Mouse (Mus musculus) MEL (cell line): Measurements from ENCODE around the gene Ksr1. TPM values are rescaled to one million over a fixed set of nuclear protein-coding genes. Genes with fewer than 3 reads are reported as not detected.
A peak's percentile ranks its signal among the peaks of the same experiment; 100 is the strongest.

ENCODE experiments used
- DNase-seq: peaks from one replicate; pipeline ENCODE4 v3.0.0; 2011; ENCODE audit warnings: low read depth, low spot score
- H3K27ac ChIP-seq: 2 replicates; pipeline ENCODE4 v1.5.1; 2012; ENCODE audit warnings: low read depth, mild to moderate bottlenecking, control low read depth, low read length, moderate library complexity; ENCODE audit not compliant: control insufficient read depth
- H3K27me3 ChIP-seq, 2 experiments: fragments of 150-350 bp in 1 of 2; sonication (generic) in 1 of 2; 2 replicates each; pipeline ENCODE4 v1.6.1; 2012; ENCODE audit warnings: low read length in 2 of 2, mild to moderate bottlenecking in 2 of 2, improper control_type of control experiment in 1 of 2, moderate library complexity in 1 of 2; ENCODE audit not compliant: insufficient read depth in 2 of 2, control insufficient read depth in 1 of 2
- H3K36me3 ChIP-seq, 2 experiments: 2 replicates each; pipeline ENCODE4 v1.6.1; 2012 to 2014; ENCODE audit warnings: low read length in 2 of 2, improper control_type of control experiment in 1 of 2, inconsistent platforms in 1 of 2, mild to moderate bottlenecking in 1 of 2; ENCODE audit not compliant: insufficient read depth in 2 of 2, control insufficient read depth in 1 of 2
- H3K4me1 ChIP-seq, 2 experiments: fragments of 150-350 bp in 1 of 2; sonication (generic) in 1 of 2; 2 replicates each; pipeline ENCODE4 v1.6.1; 2012; ENCODE audit warnings: low read length in 2 of 2, improper control_type of control experiment in 1 of 2, mild to moderate bottlenecking in 1 of 2; ENCODE audit not compliant: insufficient read depth in 2 of 2, control insufficient read depth in 1 of 2
- H3K4me3 ChIP-seq, 2 experiments: fragments of 150-350 bp in 1 of 2; sonication (generic) in 1 of 2; 2 replicates each; pipeline ENCODE4 v1.5.1; 2012; ENCODE audit warnings: low read depth in 2 of 2, low read length in 2 of 2, mild to moderate bottlenecking in 2 of 2, moderate library complexity in 2 of 2, control low read depth in 1 of 2, improper control_type of control experiment in 1 of 2; ENCODE audit not compliant: control insufficient read depth in 1 of 2, insufficient read depth in 1 of 2
- H3K79me2 ChIP-seq: 2 replicates; pipeline ENCODE4 v1.6.1; 2012; ENCODE audit warnings: mild to moderate bottlenecking, low read length, moderate library complexity; ENCODE audit not compliant: control insufficient read depth, poor library complexity, insufficient read depth
- H3K9ac ChIP-seq: 2 replicates; pipeline ENCODE4 v1.6.1; 2012; ENCODE audit warnings: low read depth, mild to moderate bottlenecking, control low read depth, low read length, moderate library complexity; ENCODE audit not compliant: control insufficient read depth, poor library complexity, severe bottlenecking
- H3K9me3 ChIP-seq: fragments of 150-350 bp; sonication (generic); replicated peaks from 2 replicates; pipeline ENCODE4 v1.6.1; 2012; ENCODE audit warnings: mild to moderate bottlenecking, low read length, improper control_type of control experiment, moderate library complexity; ENCODE audit not compliant: insufficient read depth
- BHLHE40 ChIP-seq: IDR thresholded peaks from 2 replicates; pipeline ENCODE4 v1.6.1; 2012; ENCODE audit warnings: low read depth, mild to moderate bottlenecking, inconsistent platforms, low read length, improper control_type of control experiment, borderline replicate concordance
- CHD1 ChIP-seq: IDR thresholded peaks from 2 replicates; pipeline ENCODE4 v1.6.1; 2012; ENCODE audit warnings: low read depth, mild to moderate bottlenecking, inconsistent platforms, low read length, improper control_type of control experiment
- E2F4 ChIP-seq: IDR thresholded peaks from 2 replicates; pipeline ENCODE4 v1.6.1; 2011; ENCODE audit warnings: low read depth, low read length, improper control_type of control experiment, borderline replicate concordance
- EP300 ChIP-seq, 2 experiments: IDR thresholded peaks; 2 replicates each; pipeline ENCODE4 v1.6.1; 2011; ENCODE audit warnings: improper control_type of control experiment in 2 of 2, low read length in 2 of 2, low read depth in 1 of 2, mild to moderate bottlenecking in 1 of 2
- HCFC1 ChIP-seq: IDR thresholded peaks from 2 replicates; pipeline ENCODE4 v1.6.1; 2012; ENCODE audit warnings: low read depth, mild to moderate bottlenecking, inconsistent platforms, low read length, improper control_type of control experiment, moderate library complexity
- MAX ChIP-seq: IDR thresholded peaks from 2 replicates; pipeline ENCODE4 v1.6.1; 2011; ENCODE audit warnings: low read length, improper control_type of control experiment
- MAZ ChIP-seq: IDR thresholded peaks from 2 replicates; pipeline ENCODE4 v1.6.1; 2012; ENCODE audit warnings: low read depth, mild to moderate bottlenecking, inconsistent platforms, low read length, improper control_type of control experiment
- MEF2A ChIP-seq: IDR thresholded peaks from 2 replicates; pipeline ENCODE4 v1.6.1; 2014; ENCODE audit warnings: low read depth, mild to moderate bottlenecking, inconsistent platforms, low read length, improper control_type of control experiment; ENCODE audit not compliant: poor library complexity, insufficient replicate concordance, severe bottlenecking; ENCODE audit errors: extremely low read depth
- MXI1 ChIP-seq: IDR thresholded peaks from 2 replicates; pipeline ENCODE4 v1.6.1; 2011; ENCODE audit warnings: mild to moderate bottlenecking, low read depth, low read length, improper control_type of control experiment
- POLR2AphosphoS5 ChIP-seq: IDR thresholded peaks from 2 replicates; pipeline ENCODE4 v1.6.1; 2012; ENCODE audit warnings: low read depth, borderline replicate concordance, mild to moderate bottlenecking, inconsistent platforms, low read length, moderate library complexity, mixed read lengths
- SIN3A ChIP-seq: IDR thresholded peaks from 2 replicates; pipeline ENCODE4 v1.6.1; 2012; ENCODE audit warnings: low read length, improper control_type of control experiment, inconsistent platforms
- TAL1 ChIP-seq: IDR thresholded peaks from 2 replicates; pipeline ENCODE4 v1.6.1; 2012; ENCODE audit warnings: mild to moderate bottlenecking, inconsistent platforms, low read length, moderate library complexity, mixed read lengths
- TBP ChIP-seq: IDR thresholded peaks from 2 replicates; pipeline ENCODE4 v1.8.0; 2011; ENCODE audit warnings: low read depth, low read length, improper control_type of control experiment
- TCF12 ChIP-seq: IDR thresholded peaks from 2 replicates; pipeline ENCODE4 v1.6.1; 2014; ENCODE audit warnings: low read depth, mild to moderate bottlenecking, inconsistent platforms, low read length, improper control_type of control experiment, moderate library complexity
- UBTF ChIP-seq: IDR thresholded peaks from 2 replicates; pipeline ENCODE4 v1.6.1; 2012; ENCODE audit warnings: low read depth, mild to moderate bottlenecking, inconsistent platforms, low read length, improper control_type of control experiment, moderate library complexity, borderline replicate concordance; ENCODE audit not compliant: insufficient read depth
- USF1 ChIP-seq: IDR thresholded peaks from 2 replicates; pipeline ENCODE4 v1.6.1; 2014; ENCODE audit warnings: low read depth, mild to moderate bottlenecking, inconsistent platforms, low read length, improper control_type of control experiment, moderate library complexity
- polyA plus RNA-seq, 2 experiments: library from polyadenylated mRNA; stranded (reverse) in 1 of 2; unstranded in 1 of 2; fragments of >175 nt in 1 of 2; fragments of >200 nt in 1 of 2; gene quantifications; 2 replicates each; pipeline versions ENCODE4 v1.2.1 to v1.2.4; 2012; ENCODE audit warnings: low replicate concordance in 2 of 2, low read depth in 1 of 2; ENCODE audit not compliant: insufficient read length in 2 of 2, insufficient read depth in 1 of 2, missing spikeins in 1 of 2
- total RNA-seq: library from RNA; depleted of rRNA; stranded (reverse); fragments of 300-350 nt; gene quantifications from 2 replicates; pipeline ENCODE4 v1.2.3, GENCODE M21; 2012

Gene Ksr1
- total and polyA plus RNA-seq, 3 experiments, result 9.7 to 18.4 TPM; not detected in 1

GRCm38 (mm10) chr11:79152696-79153095, 6.5 kb upstream of the Ksr1 start:
- Histone ChIP-seq H3K4me3 (no peak overlapping the region), H3K9me3 (no peaks in the 10 kb centered on the region), H3K27me3 (no peaks in the 10 kb centered on the region), H3K9ac (no peak overlapping the region), H3K4me1 (peaks cover 0 to 16% of the 10 kb centered on the region in 2 experiments; a peak in 2 of 4 replicates), H3K27ac (no peak overlapping the region), H3K36me3 (peaks cover 0 to 3% of the 10 kb centered on the region in 2 experiments; a peak in 2 of 4 replicates), H3K79me2 (no peaks in the 10 kb centered on the region)
- peak; percentile 82 for DNase-seq
- TF ChIP-seq MAX, result peak; percentile 28; the same call in 1 of the 2 replicates
- no peak for TF ChIP-seq BHLHE40
- 0 out of 2 replicates have a peak, but pooled peaks have one; percentile 32 for TF ChIP-seq SIN3A
- TF ChIP-seq TCF12, result peak; percentile 47; the same call in 1 of the 2 replicates
- no peak for TF ChIP-seq HCFC1
- 0 out of 2 replicates have a peak, but pooled peaks have one; percentile 23 for TF ChIP-seq TBP
- peak; percentile 29 for TF ChIP-seq MXI1
- peak in 1 of 2 experiments; percentile 46; a peak in 1 of 4 replicates for TF ChIP-seq EP300 (IDR thresholded peaks at IDR 0.05; ENCODE audit: low read depth in 1 of 2, low read length in 2 of 2)
- TF ChIP-seq TAL1, result 0 out of 2 replicates have a peak, but pooled peaks have one; percentile 12

DNA sequence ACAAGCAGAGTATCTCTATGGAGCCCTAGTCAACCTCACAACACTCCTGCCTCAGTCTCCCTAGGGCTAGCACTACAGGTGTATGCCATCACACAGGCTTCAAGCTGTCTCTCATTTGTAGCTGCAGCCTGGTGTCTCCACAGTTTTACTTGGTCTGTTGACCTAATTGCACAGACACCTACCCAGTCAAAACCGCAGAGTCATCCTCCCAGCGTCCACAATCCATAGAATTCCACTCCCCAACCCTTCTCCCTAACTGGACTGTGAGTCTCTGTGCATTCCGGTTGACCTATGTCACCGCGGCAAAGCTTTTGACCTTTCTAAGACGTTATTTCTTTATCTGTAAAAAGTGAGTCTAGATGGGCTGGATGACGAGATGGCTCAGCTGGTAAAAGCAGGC, 5.7 kb upstream of the Ksr1 start:
- no peak overlapping the region for H3K9ac ChIP-seq
- H3K9me3 ChIP-seq, result no peaks in the 10 kb centered on the region
- peaks cover 0 to 3% of the 10 kb centered on the region in 2 experiments; a peak in 2 of 4 replicates for H3K36me3 ChIP-seq
- H3K79me2 ChIP-seq, result no peaks in the 10 kb centered on the region
- TF ChIP-seq MEF2A (no peak), MAX (no peak), MAZ (no peak), TAL1 (no peak), UBTF (no peak), EP300 (IDR thresholded peaks at IDR 0.05; ENCODE audit: low read depth in 1 of 2, low read length in 2 of 2) (no peak), POLR2AphosphoS5 (no peak), E2F4 (no peak), CHD1 (no peak), USF1 (no peak)
- no peaks in the 10 kb centered on the region for H3K27me3 ChIP-seq
- H3K4me3 ChIP-seq, result no peak overlapping the region
- DNase-seq, result no peak
- peaks cover 0 to 17% of the 10 kb centered on the region in 2 experiments; a peak in 2 of 4 replicates for H3K4me1 ChIP-seq
- H3K27ac ChIP-seq, result no peak overlapping the region
